Mouse (Mus musculus) small intestine, adult 2 months (tissue): ENCODE data around the gene Gm10318. TPM values are rescaled to one million over a fixed set of nuclear protein-coding genes. Genes with fewer than 3 reads are reported as not detected.
A peak's percentile ranks its signal among the peaks of the same experiment; 100 is the strongest.

Experiments used
- H3K27ac ChIP-seq: fragments of 200-500 bp; 2 replicates; pipeline ENCODE4 v1.5.1; 2012; ENCODE audit warnings: low read depth, low read length, control low read depth, inconsistent platforms; ENCODE audit not compliant: insufficient read depth
- H3K27me3 ChIP-seq: fragments of 200-500 bp; 2 replicates; pipeline ENCODE4 v1.6.1; 2012; ENCODE audit warnings: mild to moderate bottlenecking, moderate library complexity, low read length, inconsistent platforms; ENCODE audit not compliant: control insufficient read depth, insufficient read depth
- H3K36me3 ChIP-seq: fragments of 200-500 bp; 2 replicates; pipeline ENCODE4 v1.6.1; 2012; ENCODE audit warnings: mild to moderate bottlenecking, low read length, control low read depth, inconsistent platforms; ENCODE audit not compliant: control insufficient read depth, insufficient read depth
- H3K4me1 ChIP-seq: fragments of 200-500 bp; 2 replicates; pipeline ENCODE4 v1.6.1; 2012; ENCODE audit warnings: low read length, inconsistent platforms, mixed read lengths; ENCODE audit not compliant: control insufficient read depth, insufficient read depth, insufficient read length
- H3K4me3 ChIP-seq: fragments of 200-500 bp; 2 replicates; pipeline ENCODE4 v1.5.1; 2012; ENCODE audit warnings: low read depth, mild to moderate bottlenecking, control low read depth, inconsistent platforms, low read length, moderate library complexity
- CTCF ChIP-seq: fragments of 200-500 bp; IDR thresholded peaks from 2 replicates; pipeline ENCODE4 v1.5.1; 2012; ENCODE audit warnings: low read depth, mild to moderate bottlenecking, control low read depth, inconsistent platforms, low read length, moderate library complexity, mixed read lengths; ENCODE audit not compliant: insufficient replicate concordance, insufficient read length; ENCODE audit errors: extremely low read depth
- POLR2A ChIP-seq: fragments of 200-500 bp; IDR thresholded peaks from 2 replicates; pipeline ENCODE4 v1.6.1; 2012; ENCODE audit warnings: low read depth, mild to moderate bottlenecking, control low read depth, inconsistent platforms, low read length, moderate library complexity
- WGBS: fragments of 180-500 bp; shearing (Covaris S2); methylation state at CpG from one replicate; pipeline ENCODE4 v1.1.7; 2018; 5-methylcytosine and 5-hydroxymethylcytosine counted together
- polyA plus RNA-seq: library from polyadenylated mRNA; depleted of rRNA; stranded (reverse); fragments of >200 nt; gene quantifications from 2 replicates; pipeline ENCODE4 v1.2.3, GENCODE M21; 2012

The Gm10318 gene
- polyA plus RNA-seq, 1 experiment: not detected

- Histone ChIP-seq H3K4me1 (peaks cover 2% of the 10 kb centered on the region), H3K27me3 (no peaks in the 10 kb centered on the region; the same call in 1 of the 2 replicates), H3K4me3 (peak overlapping the region; percentile 53), H3K27ac (no peak overlapping the region), H3K36me3 (no peaks in the 10 kb centered on the region)
- TF ChIP-seq CTCF (no peak), POLR2A (peak; percentile 5; the same call in 1 of the 2 replicates)
- WGBS: 31% methylated on average over 11 of the region's 11 CpGs
Observed at GRCm38 (mm10) chr10:77864762-77865143, 12.1 kb downstream of the Gm10318 start.

- H3K4me3 ChIP-seq: no peak overlapping the region
- no peaks in the 10 kb centered on the region for H3K36me3 ChIP-seq
- H3K27me3 ChIP-seq: no peaks in the 10 kb centered on the region
- H3K27ac ChIP-seq: no peak overlapping the region
- peaks cover 2% of the 10 kb centered on the region for H3K4me1 ChIP-seq
- TF ChIP-seq POLR2A (no peak), CTCF (no peak)
- WGBS: 35% methylated on average over 1 of the region's 1 CpGs
Observed at GRCm38 (mm10) chr10:77867546-77867945, 14.9 kb downstream of the Gm10318 start.

- TF ChIP-seq CTCF (no peak), POLR2A (no peak)
- Histone ChIP-seq H3K27me3 (no peaks in the 10 kb centered on the region), H3K36me3 (no peaks in the 10 kb centered on the region), H3K4me1 (peaks cover under 1% of the 10 kb centered on the region), H3K27ac (no peak overlapping the region), H3K4me3 (no peak overlapping the region)
- 85% methylated on average over 7 of the region's 7 CpGs for WGBS
Observed at GRCm38 (mm10) chr10:77869651-77870050, 17.0 kb downstream of the Gm10318 start.

- 63% methylated on average over 6 of the region's 6 CpGs for WGBS
- H3K36me3 ChIP-seq: no peaks in the 10 kb centered on the region
- H3K27ac ChIP-seq: no peak overlapping the region
- no peak overlapping the region for H3K4me3 ChIP-seq
- H3K27me3 ChIP-seq: no peaks in the 10 kb centered on the region
- TF ChIP-seq POLR2A (no peak), CTCF (peak; percentile 25; the same call in 1 of the 2 replicates)
- H3K4me1 ChIP-seq: no peaks in the 10 kb centered on the region
Observed at GRCm38 (mm10) chr10:77878985-77879384, 26.3 kb downstream of the Gm10318 start.

- no peaks in the 10 kb centered on the region for H3K36me3 ChIP-seq
- 55% methylated on average over 3 of the region's 3 CpGs for WGBS
- no peak overlapping the region for H3K27ac ChIP-seq
- H3K4me1 ChIP-seq: no peaks in the 10 kb centered on the region
- no peaks in the 10 kb centered on the region for H3K27me3 ChIP-seq
- no peak overlapping the region for H3K4me3 ChIP-seq
- TF ChIP-seq POLR2A (no peak), CTCF (no peak)
Observed at GRCm38 (mm10) chr10:77880305-77880704, 27.6 kb downstream of the Gm10318 start.

- TF ChIP-seq CTCF (no peak), POLR2A (no peak)
- Histone ChIP-seq H3K4me3 (no peak overlapping the region), H3K27me3 (no peaks in the 10 kb centered on the region), H3K36me3 (no peaks in the 10 kb centered on the region), H3K27ac (no peak overlapping the region), H3K4me1 (no peaks in the 10 kb centered on the region)
- WGBS: 83% methylated on average over 5 of the region's 5 CpGs
Observed at GRCm38 (mm10) chr10:77882553-77882952, 29.9 kb downstream of the Gm10318 start.

- no peaks in the 10 kb centered on the region for H3K4me1 ChIP-seq
- H3K4me3 ChIP-seq: no peak overlapping the region
- no peaks in the 10 kb centered on the region for H3K27me3 ChIP-seq
- no peak for TF ChIP-seq POLR2A
- 0 out of 2 replicates have a peak, but pooled peaks have one; percentile 7 for TF ChIP-seq CTCF
- H3K36me3 ChIP-seq: no peaks in the 10 kb centered on the region
- 38% methylated on average over 12 of the region's 12 CpGs for WGBS
- no peak overlapping the region for H3K27ac ChIP-seq
Observed at GRCm38 (mm10) chr10:77886007-77886747, 33.5 kb downstream of the Gm10318 start.

- TF ChIP-seq CTCF: no peak
- no peak for TF ChIP-seq POLR2A
- Histone ChIP-seq H3K27me3 (no peaks in the 10 kb centered on the region), H3K4me3 (no peak overlapping the region), H3K36me3 (no peaks in the 10 kb centered on the region), H3K4me1 (no peaks in the 10 kb centered on the region), H3K27ac (no peak overlapping the region)
- WGBS: 74% methylated on average over 8 of the region's 8 CpGs
Observed at GRCm38 (mm10) chr10:77890987-77891565, 38.4 kb downstream of the Gm10318 start.
